Comparison of ENCODE assay signal across 10 mouse cellular contexts in the genomic region with DNA sequence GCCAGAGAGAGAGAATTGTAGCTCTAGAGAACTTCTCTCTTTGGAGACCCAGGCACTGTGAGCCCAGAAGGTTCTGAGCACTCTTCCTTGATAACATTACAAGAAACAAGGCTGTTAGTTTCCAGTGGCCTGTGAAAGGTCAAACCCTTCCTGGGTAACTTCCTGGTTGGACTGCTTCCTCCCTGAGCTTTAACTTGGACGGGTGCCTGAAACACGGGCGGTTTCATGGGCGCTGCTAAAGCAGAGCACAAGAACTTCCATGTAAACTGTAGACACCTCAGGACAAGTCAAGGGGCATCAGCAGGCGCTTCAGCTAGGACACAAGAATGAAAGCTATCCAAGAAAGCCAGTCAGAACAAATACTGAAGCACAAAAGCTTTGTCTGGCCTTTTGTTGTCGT. TPM values are rescaled to one million over a fixed set of nuclear protein-coding genes. Genes with fewer than 3 reads are reported as not detected.
DNase-seq lines count a peak whose midpoint lies in the region; ATAC-seq and TF ChIP-seq lines count a peak whose summit lies in the region.
"Had no signal": no experiment of that assay in that cellular context is flagged by ENCODE, and none has a peak within 500 bp of the region (broad histone marks: within the 10 kb centered on the region; RNA-seq: fewer than 3 reads in every experiment).

No protein-coding gene starts in this region.

- WGBS in liver, postnatal 0 days (ENCODE audit: insufficient replicate concordance), result 61% methylated on average over 6 of the region's 6 CpGs
- 68% methylated on average over 6 of the region's 6 CpGs for whole genome bisulfite sequencing in liver, embryonic 12.5 days (ENCODE audit: insufficient replicate concordance)
- WGBS in heart, embryonic 13.5 days, result 49% methylated on average over 6 of the region's 6 CpGs
- 48% methylated on average over 6 of the region's 6 CpGs for WGBS in stomach, postnatal 0 days
- 91% methylated on average over 6 of the region's 6 CpGs for WGBS in limb, embryonic 10.5 days
- 84% methylated on average over 6 of the region's 6 CpGs for WGBS in forebrain, embryonic 11.5 days

- no peak overlapping the region for H3K27ac ChIP-seq in liver, postnatal 0 days (ENCODE audit: low read depth)
- H3K27ac ChIP-seq in liver, embryonic 12.5 days, result no peak overlapping the region
- H3K27ac ChIP-seq in heart, embryonic 13.5 days (replicated peaks), result peak overlapping the region; percentile 38
- H3K27ac ChIP-seq in stomach, postnatal 0 days (replicated peaks), result peak overlapping the region; percentile 63
- H3K27ac ChIP-seq in limb, embryonic 10.5 days, result no peak overlapping the region
- H3K27ac ChIP-seq in forebrain, embryonic 11.5 days (ENCODE audit: low read depth, low read length), result no peak overlapping the region
- H3K27ac ChIP-seq: embryonic facial prominence, embryonic 13.5 days had no signal

- H3K9me3 ChIP-seq in liver, postnatal 0 days (ENCODE audit: low read length), result no peaks in the 10 kb centered on the region
- H3K9me3 ChIP-seq in liver, embryonic 12.5 days (replicated peaks), result no peaks in the 10 kb centered on the region
- H3K9me3 ChIP-seq in heart, embryonic 13.5 days, result no peaks in the 10 kb centered on the region
- no peaks in the 10 kb centered on the region for H3K9me3 ChIP-seq in stomach, postnatal 0 days (ENCODE audit: control insufficient read depth, low read length)
- H3K9me3 ChIP-seq in limb, embryonic 10.5 days (replicated peaks), result no peaks in the 10 kb centered on the region
- H3K9me3 ChIP-seq in forebrain, embryonic 11.5 days (ENCODE audit: control insufficient read depth, low read length), result no peaks in the 10 kb centered on the region
- H3K9me3 ChIP-seq: embryonic facial prominence, embryonic 13.5 days had no signal

- H3K27me3 ChIP-seq in liver, postnatal 0 days (ENCODE audit: insufficient read depth, low read length), result no peaks in the 10 kb centered on the region
- H3K27me3 ChIP-seq in liver, embryonic 12.5 days (replicated peaks), result no peaks in the 10 kb centered on the region
- H3K27me3 ChIP-seq in heart, embryonic 13.5 days (replicated peaks), result no peaks in the 10 kb centered on the region
- H3K27me3 ChIP-seq in stomach, postnatal 0 days (ENCODE audit: control insufficient read depth, insufficient read depth, low read length), result no peaks in the 10 kb centered on the region
- H3K27me3 ChIP-seq in limb, embryonic 10.5 days (ENCODE audit: low read depth, poor library complexity, severe bottlenecking), result no peaks in the 10 kb centered on the region
- no peaks in the 10 kb centered on the region for H3K27me3 ChIP-seq in forebrain, embryonic 11.5 days (ENCODE audit: control insufficient read depth, insufficient read depth, low read length)
- H3K27me3 ChIP-seq: embryonic facial prominence, embryonic 13.5 days had no signal

- no peak overlapping the region for H3K9ac ChIP-seq in liver, postnatal 0 days (replicated peaks)
- no peak overlapping the region for H3K9ac ChIP-seq in liver, embryonic 12.5 days
- no peak overlapping the region for H3K9ac ChIP-seq in heart, embryonic 13.5 days
- H3K9ac ChIP-seq in stomach, postnatal 0 days (ENCODE audit: low read length), result no peak overlapping the region
- H3K9ac ChIP-seq in forebrain, embryonic 11.5 days (ENCODE audit: low read length), result no peak overlapping the region
- H3K9ac ChIP-seq: embryonic facial prominence, embryonic 13.5 days had no signal

- H3K4me3 ChIP-seq in liver, postnatal 0 days (ENCODE audit: low read depth, low read length), result no peak overlapping the region
- no peak overlapping the region for H3K4me3 ChIP-seq in liver, embryonic 12.5 days
- H3K4me3 ChIP-seq in heart, embryonic 13.5 days, result no peak overlapping the region
- no peak overlapping the region for H3K4me3 ChIP-seq in stomach, postnatal 0 days (ENCODE audit: low read depth, low read length)
- no peak overlapping the region for H3K4me3 ChIP-seq in limb, embryonic 10.5 days
- no peak overlapping the region for H3K4me3 ChIP-seq in forebrain, embryonic 11.5 days (ENCODE audit: low read depth, low read length)
- H3K4me3 ChIP-seq: embryonic facial prominence, embryonic 13.5 days had no signal

- H3K36me3 ChIP-seq in liver, postnatal 0 days (replicated peaks; ENCODE audit: insufficient read depth, low read length), result peaks cover 39% of the 10 kb centered on the region
- H3K36me3 ChIP-seq in liver, embryonic 12.5 days, result peaks cover 78% of the 10 kb centered on the region
- peaks cover 73% of the 10 kb centered on the region for H3K36me3 ChIP-seq in heart, embryonic 13.5 days
- H3K36me3 ChIP-seq in stomach, postnatal 0 days (ENCODE audit: control insufficient read depth, insufficient read depth, low read length), result peaks cover 11% of the 10 kb centered on the region
- peaks cover 65% of the 10 kb centered on the region for H3K36me3 ChIP-seq in limb, embryonic 10.5 days
- no peaks in the 10 kb centered on the region for H3K36me3 ChIP-seq in forebrain, embryonic 11.5 days (ENCODE audit: control insufficient read depth, insufficient read depth, low read length)

- no peak for TF ChIP-seq EP300 in liver, postnatal 0 days (IDR thresholded peaks at IDR 0.05; ENCODE audit: low read depth)
- no peak for TF ChIP-seq EP300 in stomach, postnatal 0 days (optimal IDR thresholded peaks at IDR 0.05)

- DNase-seq in liver, postnatal 0 days, result peak; percentile 47
- DNase-seq in kidney, postnatal 4 days, result peak; percentile 18 to 37
- DNase-seq in stomach, postnatal 0 days (ENCODE audit: low spot score), result peak; percentile 80
- no peak for DNase-seq in limb, embryonic 10.5 days (ENCODE audit: low spot score)
- no peak for DNase-seq in forebrain, embryonic 11.5 days (ENCODE audit: low spot score)
- DNase-seq: retina, postnatal 1 day; thymus, adult 2 months had no signal

- TF ChIP-seq CTCF in liver, postnatal 0 days (IDR thresholded peaks at IDR 0.05; ENCODE audit: low read depth), result no peak
- no peak for TF ChIP-seq CTCF in stomach, postnatal 0 days (IDR thresholded peaks at IDR 0.05; ENCODE audit: low read depth)

- peaks cover 10% of the 10 kb centered on the region for H3K4me1 ChIP-seq in liver, postnatal 0 days (ENCODE audit: insufficient read depth)
- H3K4me1 ChIP-seq in liver, embryonic 12.5 days, result peaks cover 5% of the 10 kb centered on the region; the same call in 1 of the 2 replicates
- H3K4me1 ChIP-seq in heart, embryonic 13.5 days, result peaks cover 20% of the 10 kb centered on the region
- no peaks in the 10 kb centered on the region for H3K4me1 ChIP-seq in stomach, postnatal 0 days (replicated peaks; ENCODE audit: control insufficient read depth, insufficient read depth)
- no peaks in the 10 kb centered on the region for H3K4me1 ChIP-seq in limb, embryonic 10.5 days
- no peaks in the 10 kb centered on the region for H3K4me1 ChIP-seq in forebrain, embryonic 11.5 days (replicated peaks; ENCODE audit: control insufficient read depth, insufficient read depth, low read length)

- ATAC-seq in liver, postnatal 0 days, result no peak
- ATAC-seq in liver, embryonic 12.5 days, result no peak
- ATAC-seq in heart, embryonic 13.5 days (ENCODE audit: extremely low read depth, insufficient number of reproducible peaks, low FRiP score, low TSS enrichment), result no peak
- peak; percentile 65 for ATAC-seq in stomach, postnatal 0 days (ENCODE audit: low FRiP score, low TSS enrichment)
- ATAC-seq in forebrain, embryonic 11.5 days (replicated peaks; ENCODE audit: low FRiP score), result no peak

- no peak overlapping the region for H3K4me2 ChIP-seq in liver, postnatal 0 days (ENCODE audit: low read depth, low read length)
- no peak overlapping the region for H3K4me2 ChIP-seq in liver, embryonic 12.5 days
- no peak overlapping the region for H3K4me2 ChIP-seq in heart, embryonic 13.5 days
- no peak overlapping the region for H3K4me2 ChIP-seq in stomach, postnatal 0 days (replicated peaks; ENCODE audit: low read depth)
- no peak overlapping the region for H3K4me2 ChIP-seq in forebrain, embryonic 11.5 days (ENCODE audit: low read depth, low read length, severe bottlenecking)
- H3K4me2 ChIP-seq: embryonic facial prominence, embryonic 13.5 days had no signal

RNA-seq across cellular contexts. Expression of gene Uap1, which starts 12.9 kb away (rescaled TPM):
- 19.6 and 22.3 TPM in 2 replicates for polyA plus RNA-seq in liver, postnatal 0 days (2015; fragmentation: Nextera tagmentation; extraction: Ambion mirVana)
- polyA plus RNA-seq in liver, embryonic 12.5 days (2016; fragmentation: Nextera tagmentation; extraction: Ambion mirVana), result 40.3 and 43.1 TPM in 2 replicates
- polyA plus RNA-seq in heart, embryonic 13.5 days (2015; fragmentation: Nextera tagmentation; extraction: Ambion mirVana), result 42.4 and 46.1 TPM in 2 replicates
- polyA plus RNA-seq in stomach, postnatal 0 days (2015; fragmentation: Nextera tagmentation; extraction: Ambion mirVana), result 65.0 and 66.3 TPM in 2 replicates
- polyA plus RNA-seq in limb, embryonic 10.5 days (2016; fragmentation: Nextera tagmentation; extraction: Ambion mirVana), result 54.0 and 57.7 TPM in 2 replicates
- polyA plus RNA-seq in forebrain, embryonic 11.5 days (2014; fragmentation: Nextera tagmentation; extraction: Ambion mirVana), result 59.2 and 65.7 TPM in 2 replicates

RNA-seq across cellular contexts. Expression of gene Ddr2, which starts 51.3 kb away (rescaled TPM):
- polyA plus RNA-seq in liver, postnatal 0 days (2015; fragmentation: Nextera tagmentation; extraction: Ambion mirVana), result 0.84 and 1.4 TPM in 2 replicates
- polyA plus RNA-seq in liver, embryonic 12.5 days (2016; fragmentation: Nextera tagmentation; extraction: Ambion mirVana), result 2.4 and 3.1 TPM in 2 replicates
- 9.1 and 11.2 TPM in 2 replicates for polyA plus RNA-seq in heart, embryonic 13.5 days (2015; fragmentation: Nextera tagmentation; extraction: Ambion mirVana)
- polyA plus RNA-seq in stomach, postnatal 0 days (2015; fragmentation: Nextera tagmentation; extraction: Ambion mirVana), result 22.9 and 25.8 TPM in 2 replicates
- polyA plus RNA-seq in limb, embryonic 10.5 days (2016; fragmentation: Nextera tagmentation; extraction: Ambion mirVana), result 68.4 and 91.8 TPM in 2 replicates
- polyA plus RNA-seq in forebrain, embryonic 11.5 days (2014; fragmentation: Nextera tagmentation; extraction: Ambion mirVana), result 23.5 and 27.3 TPM in 2 replicates

RNA-seq across cellular contexts. Expression of gene Uhmk1, which starts 53.3 kb away (rescaled TPM):
- polyA plus RNA-seq in liver, postnatal 0 days (2015; fragmentation: Nextera tagmentation; extraction: Ambion mirVana), result 3.3 and 3.4 TPM in 2 replicates
- 12.1 and 13.5 TPM in 2 replicates for polyA plus RNA-seq in liver, embryonic 12.5 days (2016; fragmentation: Nextera tagmentation; extraction: Ambion mirVana)
- polyA plus RNA-seq in heart, embryonic 13.5 days (2015; fragmentation: Nextera tagmentation; extraction: Ambion mirVana), result 5.1 and 5.2 TPM in 2 replicates
- polyA plus RNA-seq in stomach, postnatal 0 days (2015; fragmentation: Nextera tagmentation; extraction: Ambion mirVana), result 4.1 TPM in 2 replicates
- 8.9 and 9.5 TPM in 2 replicates for polyA plus RNA-seq in limb, embryonic 10.5 days (2016; fragmentation: Nextera tagmentation; extraction: Ambion mirVana)
- 16.7 TPM in 2 replicates for polyA plus RNA-seq in forebrain, embryonic 11.5 days (2014; fragmentation: Nextera tagmentation; extraction: Ambion mirVana)

Comparison
In these comparisons a context has a peak if more than half of its experiments do, and no peak if none do; other contexts are left out.
1. DNase-seq: peak in liver, postnatal 0 days (single experiment), kidney, postnatal 4 days (2 of 2) and stomach, postnatal 0 days (single experiment); none in limb, embryonic 10.5 days (single experiment) and forebrain, embryonic 11.5 days (single experiment).
2. H3K27ac ChIP-seq: peak in heart, embryonic 13.5 days (single experiment) and stomach, postnatal 0 days (single experiment); none in liver, postnatal 0 days (single experiment), liver, embryonic 12.5 days (single experiment), limb, embryonic 10.5 days (single experiment) and forebrain, embryonic 11.5 days (single experiment).